Mouse (Mus musculus) lung, postnatal 0 days (tissue): ENCODE results near the gene Chil1. TPM values are rescaled to one million over a fixed set of nuclear protein-coding genes. Genes with fewer than 3 reads are reported as not detected.

Source experiments
- ATAC-seq: fragments of 200-750 bp; cut with Nextera tagmentation; 2 replicates; pipeline ENCODE4 v1.8.0; 2017; ENCODE audit warnings: moderate library complexity
- DNase-seq: peaks from one replicate; pipeline ENCODE4 v3.0.0-alpha.2; 2016; ENCODE audit warnings: low spot score
- H3K27ac ChIP-seq: fragments of 300-500 bp; sonication (generic); 2 replicates; pipeline ENCODE4 v1.5.1; 2014; ENCODE audit warnings: antibody characterized with exemption, mild to moderate bottlenecking, low read length, mixed read lengths
- H3K27me3 ChIP-seq: fragments of 300-500 bp; sonication (generic); replicated peaks from 2 replicates; pipeline ENCODE4 v1.6.1; 2014; ENCODE audit warnings: low read length, mixed read lengths; ENCODE audit not compliant: insufficient read depth
- H3K36me3 ChIP-seq: fragments of 300-500 bp; sonication (generic); 2 replicates; pipeline ENCODE4 v1.6.1; 2014; ENCODE audit warnings: low read length, mixed read lengths; ENCODE audit not compliant: insufficient read depth
- H3K4me1 ChIP-seq: fragments of 300-500 bp; sonication (generic); 2 replicates; pipeline ENCODE4 v1.6.1; 2014; ENCODE audit warnings: antibody characterized with exemption, low read depth, low read length, mixed read lengths; ENCODE audit not compliant: insufficient read depth
- H3K4me2 ChIP-seq: fragments of 300-500 bp; sonication (generic); replicated peaks from 2 replicates; pipeline ENCODE4 v1.6.1; 2014; ENCODE audit warnings: low read depth, mild to moderate bottlenecking, low read length, moderate library complexity, mixed read lengths
- H3K4me3 ChIP-seq: fragments of 300-500 bp; sonication (generic); 2 replicates; pipeline ENCODE4 v1.5.1; 2014; ENCODE audit warnings: low read depth, low read length
- H3K9ac ChIP-seq: fragments of 300-500 bp; sonication (generic); replicated peaks from 2 replicates; pipeline ENCODE4 v1.6.1; 2014; ENCODE audit warnings: low read depth, mild to moderate bottlenecking
- H3K9me3 ChIP-seq: fragments of 300-500 bp; sonication (generic); 2 replicates; pipeline ENCODE4 v1.6.1; 2016; ENCODE audit warnings: low read length, mixed read lengths
- CTCF ChIP-seq: IDR thresholded peaks from 2 replicates; pipeline ENCODE4 v1.5.1; 2016; ENCODE audit warnings: antibody characterized with exemption, mild to moderate bottlenecking
- EP300 ChIP-seq: IDR thresholded peaks from 2 replicates; pipeline ENCODE4 v1.6.1; 2016; ENCODE audit warnings: antibody characterized with exemption, mild to moderate bottlenecking, control low read depth
- WGBS: fragments of 180-500 bp; shearing (Covaris S2); extraction: QIAGEN DNeasy Blood & Tissue Kit; methylation state at CpG from one replicate; pipeline ENCODE4 v1.1.7; 2014; 5-methylcytosine and 5-hydroxymethylcytosine counted together
- polyA plus RNA-seq: library from polyadenylated mRNA; unstranded; fragments of >200 nt; fragmentation: Nextera tagmentation; extraction: Ambion mirVana; gene quantifications from 2 replicates; pipeline ENCODE4 v1.2.1, GENCODE M21; 2015

Gene Chil1
- polyA plus RNA-seq, 1 experiment from 2014 or later = 550 TPM

GRCm38 (mm10) chr1:134188989-134189729, 7.2 kb downstream of the Chil1 start:
- peak; percentile 89 for ATAC-seq
- Histone ChIP-seq H3K4me3 (no peak overlapping the region), H3K4me2 (no peak overlapping the region), H3K27ac (peak overlapping the region; percentile 75), H3K9ac (no peak overlapping the region), H3K9me3 (no peaks in the 10 kb centered on the region), H3K36me3 (no peaks in the 10 kb centered on the region), H3K27me3 (no peaks in the 10 kb centered on the region), H3K4me1 (peaks cover 7% of the 10 kb centered on the region)
- peak; percentile 55 for TF ChIP-seq CTCF
- peak; percentile 75 for TF ChIP-seq EP300
- WGBS = 24% methylated on average over 12 of the region's 12 CpGs
- DNase-seq = peak; percentile 94

- H3K9me3 ChIP-seq = no peaks in the 10 kb centered on the region
- no peak overlapping the region for H3K4me3 ChIP-seq
- 86% methylated on average over 5 of the region's 5 CpGs for WGBS
- H3K4me2 ChIP-seq = no peak overlapping the region
- no peak for ATAC-seq
- no peak overlapping the region for H3K27ac ChIP-seq
- peaks cover 14% of the 10 kb centered on the region for H3K4me1 ChIP-seq
- H3K27me3 ChIP-seq = no peaks in the 10 kb centered on the region
- no peak for DNase-seq
- TF ChIP-seq CTCF = no peak
- no peaks in the 10 kb centered on the region for H3K36me3 ChIP-seq
- no peak overlapping the region for H3K9ac ChIP-seq
Measured at GRCm38 (mm10) chr1:134191192-134191591, 9.2 kb downstream of the Chil1 start.

GRCm38 (mm10) chr1:134192024-134192423, 10.0 kb downstream of the Chil1 start:
- H3K4me2 ChIP-seq = no peak overlapping the region
- H3K36me3 ChIP-seq = no peaks in the 10 kb centered on the region
- H3K27ac ChIP-seq = no peak overlapping the region
- no peak overlapping the region for H3K4me3 ChIP-seq
- no peak for DNase-seq
- ATAC-seq = no peak
- H3K9me3 ChIP-seq = no peaks in the 10 kb centered on the region
- peaks cover 14% of the 10 kb centered on the region for H3K4me1 ChIP-seq
- H3K9ac ChIP-seq = no peak overlapping the region
- no peaks in the 10 kb centered on the region for H3K27me3 ChIP-seq
- WGBS = 27% methylated on average over 4 of the region's 4 CpGs
- no peak for TF ChIP-seq CTCF
- no peak for TF ChIP-seq EP300

- no peak within 1 kb of the TSS for H3K4me3 ChIP-seq
- H3K4me2 ChIP-seq = no peak within 1 kb of the TSS
- DNase-seq = no peak
Measured at GRCm38 (mm10) chr1:134193126-134193525, 11.2 kb downstream of the Chil1 start, which contains the start of gene Mybph. Gene Mybph (plus strand): TSS chr1:134193448.

GRCm38 (mm10) chr1:134193674-134194197, 11.8 kb downstream of the Chil1 start:
- TF ChIP-seq EP300 (no peak), CTCF (no peak)
- no peak overlapping the region for H3K27ac ChIP-seq
- H3K9ac ChIP-seq = no peak overlapping the region
- no peak overlapping the region for H3K4me3 ChIP-seq
- H3K27me3 ChIP-seq = no peaks in the 10 kb centered on the region
- DNase-seq (no peak), ATAC-seq (no peak)
- no peak overlapping the region for H3K4me2 ChIP-seq
- no peaks in the 10 kb centered on the region for H3K36me3 ChIP-seq
- no peaks in the 10 kb centered on the region for H3K9me3 ChIP-seq
- WGBS = 48% methylated on average over 7 of the region's 7 CpGs
- peaks cover 14% of the 10 kb centered on the region for H3K4me1 ChIP-seq

More at GRCm38 (mm10) chr1:134193126-134193525, 11.2 kb downstream of the Chil1 start, which contains the start of gene Mybph:
- TF ChIP-seq EP300 (no peak), CTCF (no peak)
- H3K27ac ChIP-seq = no peak within 1 kb of the TSS
- H3K27me3 ChIP-seq = no peaks in the 10 kb centered on the region
- no peak for ATAC-seq
- H3K9ac ChIP-seq = no peak within 1 kb of the TSS
- H3K4me1 ChIP-seq = peaks cover 14% of the 10 kb centered on the region
- no peaks in the 10 kb centered on the region for H3K36me3 ChIP-seq
- 75% methylated on average over 1 of the region's 1 CpGs for WGBS
- no peaks in the 10 kb centered on the region for H3K9me3 ChIP-seq

GRCm38 (mm10) chr1:134194298-134195022, 12.5 kb downstream of the Chil1 start:
- H3K9me3 ChIP-seq = no peaks in the 10 kb centered on the region
- no peaks in the 10 kb centered on the region for H3K36me3 ChIP-seq
- H3K4me3 ChIP-seq = no peak overlapping the region
- TF ChIP-seq CTCF = no peak
- TF ChIP-seq EP300 = no peak
- H3K27me3 ChIP-seq = no peaks in the 10 kb centered on the region
- ATAC-seq = no peak
- H3K9ac ChIP-seq = no peak overlapping the region
- DNase-seq = no peak
- no peak overlapping the region for H3K27ac ChIP-seq
- H3K4me2 ChIP-seq = no peak overlapping the region
- peaks cover 14% of the 10 kb centered on the region for H3K4me1 ChIP-seq
- 62% methylated on average over 16 of the region's 16 CpGs for WGBS
